Mouse (Mus musculus) frontal cortex, adult 2 months (tissue): ENCODE measurements at regions not wholly inside any gene's neighbourhood (a gene's known extent, or its start where the extent isn't known, plus 50 kb on each side); places are given as distances from the start of the nearest gene placed in this dataset.
A peak's percentile ranks its signal among the peaks of the same experiment; 100 is the strongest.

Source experiments
- DNase-seq, 2 experiments: peaks; one replicate each; pipeline ENCODE4 v3.0.0; 2022; ENCODE audit warnings: low spot score in 1 of 2; ENCODE audit errors: extremely low spot score in 1 of 2

- no peak for DNase-seq
Observed at GRCm38 (mm10) chr8:78001656-78002055, 211.4 kb upstream of the Ttc29 start.

- DNase-seq, result peak in 1 of 2 experiments; percentile 27
Observed at GRCm38 (mm10) chr8:78002071-78002470, 211.0 kb upstream of the Ttc29 start.

- peak; percentile 41 to 88 for DNase-seq
Observed at GRCm38 (mm10) chr8:78003888-78004543, 209.1 kb upstream of the Ttc29 start.

- DNase-seq, result no peak
Observed at GRCm38 (mm10) chr8:78004891-78005290, 208.2 kb upstream of the Ttc29 start.

GRCm38 (mm10) chr8:78013101-78013500 is 200.0 kb upstream of the Ttc29 start:
- no peak for DNase-seq

GRCm38 (mm10) chr8:78018430-78019180 is 194.5 kb upstream of the Ttc29 start:
- no peak for DNase-seq

- DNase-seq, result no peak
Observed at GRCm38 (mm10) chr8:78021473-78021872, 191.6 kb upstream of the Ttc29 start.

- DNase-seq, result no peak
Observed at GRCm38 (mm10) chr8:78022986-78023385, 190.1 kb upstream of the Ttc29 start.

GRCm38 (mm10) chr8:78023467-78023866 is 189.6 kb upstream of the Ttc29 start:
- DNase-seq, result no peak

GRCm38 (mm10) chr8:78023936-78024335 is 189.2 kb upstream of the Ttc29 start:
- no peak for DNase-seq

GRCm38 (mm10) chr8:78024964-78025363 is 188.1 kb upstream of the Ttc29 start:
- DNase-seq, result no peak

GRCm38 (mm10) chr8:78027371-78027770 is 185.7 kb upstream of the Ttc29 start:
- no peak for DNase-seq

- no peak for DNase-seq
Observed at GRCm38 (mm10) chr8:78028928-78029327, 184.2 kb upstream of the Ttc29 start.

- no peak for DNase-seq
Observed at GRCm38 (mm10) chr8:78031811-78032210, 181.3 kb upstream of the Ttc29 start.

- DNase-seq, result no peak
Observed at GRCm38 (mm10) chr8:78034687-78035086, 178.4 kb upstream of the Ttc29 start.

- DNase-seq, result peak; percentile 14 to 33
Observed at GRCm38 (mm10) chr8:78037218-78037617, 175.9 kb upstream of the Ttc29 start.

GRCm38 (mm10) chr8:78046691-78047090 is 166.4 kb upstream of the Ttc29 start:
- no peak for DNase-seq

GRCm38 (mm10) chr8:78050768-78051167 is 162.3 kb upstream of the Ttc29 start:
- no peak for DNase-seq

GRCm38 (mm10) chr8:78054435-78054834 is 158.7 kb upstream of the Ttc29 start:
- no peak for DNase-seq

- no peak for DNase-seq
Observed at GRCm38 (mm10) chr8:78054920-78055319, 158.2 kb upstream of the Ttc29 start.

GRCm38 (mm10) chr8:78055531-78055930 is 157.6 kb upstream of the Ttc29 start:
- no peak for DNase-seq

- DNase-seq, result no peak
Observed at GRCm38 (mm10) chr8:78057357-78057756, 155.7 kb upstream of the Ttc29 start.
